Mouse (Mus musculus) CH12.LX (cell line): ENCODE data around the gene Nthl1.

Experiments
- BHLHE40 ChIP-seq: IDR thresholded peaks from 2 replicates; pipeline ENCODE4 v1.6.1; 2011; ENCODE audit warnings: mild to moderate bottlenecking, low read depth, low read length, improper control_type of control experiment
- CHD1 ChIP-seq: IDR thresholded peaks from 2 replicates; pipeline ENCODE4 v1.6.1; 2012; ENCODE audit warnings: low read depth, low read length, improper control_type of control experiment, inconsistent platforms
- CHD2 ChIP-seq: IDR thresholded peaks from 2 replicates; pipeline ENCODE4 v1.6.1; 2011; ENCODE audit warnings: low read length, improper control_type of control experiment
- CTCF ChIP-seq, 2 experiments: IDR thresholded peaks in 1 of 2; conservative IDR thresholded peaks in 1 of 2; 2 replicates each; pipeline ENCODE4 v1.5.1; 2011 to 2012; ENCODE audit warnings: low read depth in 2 of 2, low read length in 2 of 2, improper control_type of control experiment in 1 of 2, inconsistent platforms in 1 of 2, mild to moderate bottlenecking in 1 of 2, moderate library complexity in 1 of 2
- EP300 ChIP-seq: IDR thresholded peaks from 2 replicates; pipeline ENCODE4 v1.6.1; 2011; ENCODE audit warnings: low read length, improper control_type of control experiment
- MAFK ChIP-seq: IDR thresholded peaks from 2 replicates; pipeline ENCODE4 v1.6.1; 2011; ENCODE audit warnings: low read length, improper control_type of control experiment; ENCODE audit not compliant: insufficient replicate concordance
- POLR2A ChIP-seq: IDR thresholded peaks from 2 replicates; pipeline ENCODE4 v1.6.1; 2011; ENCODE audit warnings: low read depth, mild to moderate bottlenecking, improper control_type of control experiment, low read length
- SIN3A ChIP-seq: IDR thresholded peaks from 2 replicates; pipeline ENCODE4 v1.6.1; 2012; ENCODE audit warnings: low read length, improper control_type of control experiment, inconsistent platforms
- SMC3 ChIP-seq: IDR thresholded peaks from 2 replicates; pipeline ENCODE4 v1.6.1; 2011; ENCODE audit warnings: low read depth, low read length, improper control_type of control experiment
- USF1 ChIP-seq: IDR thresholded peaks from 2 replicates; pipeline ENCODE4 v1.6.1; 2014; ENCODE audit warnings: low read depth, mild to moderate bottlenecking, inconsistent platforms, low read length, improper control_type of control experiment
- ZC3H11A ChIP-seq: IDR thresholded peaks from 2 replicates; pipeline ENCODE4 v1.6.1; 2012; ENCODE audit warnings: low read depth, mild to moderate bottlenecking, inconsistent platforms, low read length, improper control_type of control experiment

GRCm38 (mm10) chr17:24669545-24670245, 37.2 kb downstream of the Nthl1 start, which contains the start of gene Zfp598:
- TF ChIP-seq CTCF (conservative IDR thresholded peaks at IDR 0.05 in 1 of 2, IDR thresholded peaks at IDR 0.05 in 1 of 2; ENCODE audit: low read depth in 2 of 2, low read length in 2 of 2) (peak in 1 of 2 experiments; percentile 41; a peak in 1 of 4 replicates), EP300 (no peak), POLR2A (peak; percentile 88; the same call in 1 of the 2 replicates), ZC3H11A (no peak), MAFK (no peak), CHD1 (no peak), SMC3 (no peak), CHD2 (no peak), BHLHE40 (0 out of 2 replicates have a peak, but pooled peaks have one; percentile 18), SIN3A (peak; percentile 83), USF1 (no peak)
